In the genomic region with DNA sequence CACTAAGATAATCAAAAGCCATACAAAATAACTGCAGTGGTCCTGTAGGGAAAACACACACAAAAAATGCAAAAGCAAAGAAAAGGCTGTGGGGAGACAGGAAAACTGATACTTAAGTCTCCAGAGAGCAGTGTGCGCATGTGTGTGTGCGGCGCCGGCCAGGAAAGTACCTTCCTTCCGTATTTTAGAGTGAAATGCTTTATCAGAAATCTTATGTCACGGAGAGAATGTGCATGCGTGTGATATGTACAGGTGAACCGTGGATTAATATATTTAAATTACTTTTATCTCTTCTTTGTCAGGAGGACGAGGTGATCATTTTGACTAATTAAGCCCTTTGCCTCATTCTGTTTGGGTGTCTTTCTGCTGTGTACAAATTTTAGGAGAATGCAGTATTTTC, we compare ENCODE assay signal across 12 mouse cellular contexts.
"Had no signal": no experiment of that assay in that cellular context is flagged by ENCODE, and none has a peak within 500 bp of the region (broad histone marks: within the 10 kb centered on the region; RNA-seq: fewer than 3 reads in every experiment).

No protein-coding gene starts in this region.

- H3K27me3 ChIP-seq: limb, embryonic 12.5 days; liver, embryonic 13.5 days; midbrain, embryonic 12.5 days had no signal

- H3K4me1 ChIP-seq: liver, embryonic 13.5 days; midbrain, embryonic 12.5 days had no signal

- H3K9ac ChIP-seq: limb, embryonic 12.5 days; liver, embryonic 13.5 days; liver, postnatal 0 days; midbrain, embryonic 12.5 days had no signal

- H3K4me3 ChIP-seq: limb, embryonic 12.5 days; liver, embryonic 13.5 days; midbrain, embryonic 12.5 days had no signal

- H3K4me2 ChIP-seq: limb, embryonic 12.5 days; liver, embryonic 13.5 days; midbrain, embryonic 12.5 days had no signal

- H3K36me3 ChIP-seq: limb, embryonic 12.5 days; liver, embryonic 13.5 days; midbrain, embryonic 12.5 days had no signal

- H3K9me3 ChIP-seq: limb, embryonic 12.5 days; liver, embryonic 13.5 days; midbrain, embryonic 12.5 days had no signal

- ATAC-seq: liver, postnatal 0 days had no signal

- DNase-seq: kidney, adult 2 months; kidney, postnatal 36 days; layer of hippocampus, adult 9-11 months; liver; liver, embryonic 13.5 days; liver, postnatal 0 days; right cerebral cortex, postnatal 25 days; thymus, adult 18-20 months; thymus, postnatal 14 days had no signal

- H3K27ac ChIP-seq: kidney, postnatal 0 days; limb, embryonic 12.5 days; liver, embryonic 13.5 days; midbrain, embryonic 12.5 days had no signal
